Mouse (Mus musculus): ENCODE measurements around the gene Kcnj15.

GRCm38 (mm10) chr16:95279015-95279414, 21.7 kb downstream of the Kcnj15 start:
- no peak for TF ChIP-seq CTCF (IDR thresholded peaks at IDR 0.05)
- TF ChIP-seq EP300 (IDR thresholded peaks at IDR 0.05): no peak

Measured in lung, postnatal 0 days (tissue).